Mouse (Mus musculus) hindbrain, postnatal 0 days (tissue): ENCODE results near the gene Pls1. TPM values are rescaled to one million over a fixed set of nuclear protein-coding genes. Genes with fewer than 3 reads are reported as not detected.

Experiments
- ATAC-seq: fragments of 200-750 bp; cut with Nextera tagmentation; 2 replicates; pipeline ENCODE4 v1.8.0; 2017; ENCODE audit warnings: mild to moderate bottlenecking, moderate TSS enrichment, moderate library complexity
- DNase-seq: peaks from one replicate; pipeline ENCODE4 v3.0.0-alpha.2; 2015; ENCODE audit warnings: low spot score
- H3K27ac ChIP-seq: fragments of 300-500 bp; sonication (generic); 2 replicates; pipeline ENCODE4 v1.5.1; 2014; ENCODE audit warnings: mild to moderate bottlenecking
- H3K27me3 ChIP-seq: fragments of 300-500 bp; sonication (generic); 2 replicates; pipeline ENCODE4 v1.6.1; 2014; ENCODE audit warnings: low read length, mixed read lengths; ENCODE audit not compliant: insufficient read depth
- H3K36me3 ChIP-seq: fragments of 300-500 bp; sonication (generic); 2 replicates; pipeline ENCODE4 v1.6.1; 2014; ENCODE audit warnings: low read length, mixed read lengths; ENCODE audit not compliant: insufficient read depth
- H3K4me1 ChIP-seq: fragments of 300-500 bp; sonication (generic); 2 replicates; pipeline ENCODE4 v1.6.1; 2014; ENCODE audit warnings: antibody characterized with exemption, low read length, mixed read lengths; ENCODE audit not compliant: insufficient read depth
- H3K4me2 ChIP-seq: fragments of 300-500 bp; sonication (generic); 2 replicates; pipeline ENCODE4 v1.6.1; 2014; ENCODE audit warnings: low read depth, mild to moderate bottlenecking, low read length, moderate library complexity, mixed read lengths
- H3K4me3 ChIP-seq: fragments of 300-500 bp; sonication (generic); 2 replicates; pipeline ENCODE4 v1.5.1; 2014; ENCODE audit warnings: low read length
- H3K9ac ChIP-seq: fragments of 300-500 bp; sonication (generic); replicated peaks from 2 replicates; pipeline ENCODE4 v1.6.1; 2014; ENCODE audit warnings: mild to moderate bottlenecking, low read length, moderate library complexity, mixed read lengths
- H3K9me3 ChIP-seq: fragments of 300-500 bp; sonication (generic); 2 replicates; pipeline ENCODE4 v1.6.1; 2016; ENCODE audit warnings: low read length, mixed read lengths
- CTCF ChIP-seq: IDR thresholded peaks from 2 replicates; pipeline ENCODE4 v1.5.1; 2016; ENCODE audit warnings: antibody characterized with exemption, control low read depth, low read depth
- WGBS: fragments of 180-500 bp; shearing (Covaris S2); extraction: QIAGEN DNeasy Blood & Tissue Kit; methylation state at CpG from one replicate; pipeline ENCODE4 v1.1.7; 2014; 5-methylcytosine and 5-hydroxymethylcytosine counted together
- polyA plus RNA-seq: library from polyadenylated mRNA; unstranded; fragments of >200 nt; fragmentation: Nextera tagmentation; extraction: Ambion mirVana; gene quantifications from 2 replicates; pipeline ENCODE4 v1.2.1, GENCODE M21; 2015
- total RNA-seq: library from RNA; depleted of rRNA; stranded (reverse); fragments of >200 nt; gene quantifications from 2 replicates; pipeline ENCODE4 v1.2.3, GENCODE M21; 2014

Pls1 gene
- total and polyA plus RNA-seq, 2 experiments from 2014 or later = 0.78 to 3.0 TPM

DNA sequence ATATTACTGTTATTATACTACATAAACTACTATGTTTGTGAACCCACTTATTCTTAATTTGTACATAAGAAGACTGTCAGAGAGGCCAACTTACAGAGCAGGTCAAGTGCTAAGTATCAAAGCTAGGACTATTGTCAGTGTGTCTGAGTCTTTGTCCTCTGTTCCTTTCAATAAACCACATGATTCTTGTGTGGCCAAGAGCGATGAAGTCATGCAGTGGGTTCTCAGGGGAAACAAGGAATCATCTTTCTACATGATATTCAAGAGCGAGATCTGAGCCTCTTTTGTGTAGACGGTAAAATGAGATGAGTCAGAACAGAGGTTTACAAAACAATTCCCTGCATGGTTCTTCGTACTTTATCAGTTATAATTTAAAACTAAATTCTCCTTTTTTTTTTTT, 35.5 kb downstream of the Pls1 start:
- no peak overlapping the region for H3K4me2 ChIP-seq
- no peaks in the 10 kb centered on the region for H3K4me1 ChIP-seq
- no peak overlapping the region for H3K4me3 ChIP-seq
- no peak for DNase-seq
- TF ChIP-seq CTCF = no peak
- no peak for ATAC-seq
- no peak overlapping the region for H3K27ac ChIP-seq
- H3K9me3 ChIP-seq = no peaks in the 10 kb centered on the region
- no peaks in the 10 kb centered on the region for H3K36me3 ChIP-seq
- H3K27me3 ChIP-seq = no peaks in the 10 kb centered on the region
- 66% methylated on average over 4 of the region's 4 CpGs for WGBS
- no peak overlapping the region for H3K9ac ChIP-seq

DNA sequence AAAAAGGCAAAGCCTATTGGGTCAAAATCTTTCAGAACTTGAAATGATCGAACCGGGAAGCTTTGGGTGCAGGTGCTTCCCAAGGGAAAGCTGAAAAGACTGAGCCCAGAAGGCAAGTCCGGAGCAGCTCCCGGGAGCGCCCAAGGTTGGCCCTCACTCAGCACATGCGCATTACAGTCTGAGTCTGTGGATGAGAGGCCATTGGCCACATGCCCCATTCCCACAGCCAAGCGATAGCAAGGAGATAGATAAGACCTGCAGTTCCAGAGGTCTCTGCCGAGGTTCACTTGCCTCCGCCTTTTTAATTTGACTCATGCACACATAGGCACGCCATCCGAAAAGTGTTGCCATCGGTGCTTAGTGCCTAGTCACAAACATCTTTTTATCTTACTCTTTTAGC, 39.7 kb downstream of the Pls1 start:
- Histone ChIP-seq H3K27ac (no peak overlapping the region), H3K4me2 (no peak overlapping the region), H3K27me3 (no peaks in the 10 kb centered on the region), H3K4me1 (no peaks in the 10 kb centered on the region), H3K36me3 (no peaks in the 10 kb centered on the region), H3K9ac (no peak overlapping the region), H3K9me3 (no peaks in the 10 kb centered on the region), H3K4me3 (no peak overlapping the region)
- ATAC-seq (no peak), DNase-seq (no peak)
- 90% methylated on average over 12 of the region's 12 CpGs for WGBS
- no peak for TF ChIP-seq CTCF

DNA sequence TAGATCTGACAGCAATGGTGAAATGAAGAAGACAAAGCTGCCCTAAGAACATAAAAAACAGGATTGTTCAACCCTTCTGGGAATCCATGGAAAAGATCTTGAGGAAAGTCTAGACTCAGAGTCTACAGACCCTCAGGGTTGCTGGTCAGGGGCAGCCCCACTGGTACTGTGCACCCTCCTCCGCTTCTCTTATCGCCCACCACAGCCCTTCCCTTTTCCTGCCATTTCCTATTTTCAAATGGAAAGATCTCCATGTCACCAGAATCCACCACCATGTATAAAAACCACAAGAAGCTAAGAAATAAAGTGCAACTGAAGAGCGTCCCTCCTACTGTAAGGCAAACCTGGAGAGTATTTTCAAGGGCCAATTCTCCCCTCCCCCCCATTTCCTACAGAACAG, 41.3 kb downstream of the Pls1 start:
- no peak for DNase-seq
- Histone ChIP-seq H3K4me2 (no peak overlapping the region), H3K4me3 (no peak overlapping the region), H3K27ac (no peak overlapping the region), H3K36me3 (no peaks in the 10 kb centered on the region), H3K9ac (no peak overlapping the region), H3K4me1 (no peaks in the 10 kb centered on the region), H3K27me3 (no peaks in the 10 kb centered on the region), H3K9me3 (no peaks in the 10 kb centered on the region)
- WGBS = 94% methylated on average over 3 of the region's 3 CpGs
- TF ChIP-seq CTCF = no peak
- no peak for ATAC-seq

DNA sequence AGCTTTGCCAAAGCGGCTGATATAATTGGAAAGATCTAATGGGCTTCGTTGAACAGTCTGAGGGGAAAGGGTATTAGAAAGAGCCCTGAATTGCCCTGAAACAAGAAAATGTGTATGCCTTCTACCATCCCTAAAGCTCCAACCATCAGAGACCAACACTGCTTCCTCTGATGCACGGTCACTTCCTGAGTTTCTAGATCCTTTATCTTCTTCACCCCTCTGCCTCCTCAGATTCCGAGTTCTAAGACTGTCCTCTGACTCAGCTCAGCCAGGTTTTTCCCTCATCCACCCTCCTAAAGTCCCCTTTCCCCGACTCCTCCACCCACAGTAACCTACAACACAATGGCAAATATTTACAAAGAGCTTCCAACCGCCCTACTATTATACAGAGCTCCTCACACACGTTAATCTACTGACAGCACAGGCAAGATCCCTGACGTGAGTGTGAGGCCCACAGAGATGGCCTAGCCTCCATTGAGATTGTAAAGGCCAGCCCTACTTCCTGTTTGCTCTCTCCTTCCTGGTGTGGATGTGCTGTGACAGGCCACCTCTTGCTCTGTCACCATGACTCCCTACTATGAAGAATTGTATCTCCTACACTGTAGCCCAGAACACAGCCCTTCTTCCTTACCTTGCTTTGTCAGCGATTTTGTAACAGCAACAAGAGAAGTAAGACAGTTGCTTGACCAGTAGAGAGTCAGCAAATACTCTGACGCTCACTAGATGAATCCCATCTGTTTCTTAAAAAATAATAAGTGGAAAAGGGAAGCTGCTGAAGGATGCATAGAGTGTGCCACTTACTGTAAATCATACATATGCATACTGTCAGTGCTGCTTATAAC, 43.3 kb downstream of the Pls1 start:
- DNase-seq (no peak), ATAC-seq (no peak)
- H3K27ac ChIP-seq = no peak overlapping the region
- no peaks in the 10 kb centered on the region for H3K4me1 ChIP-seq
- no peaks in the 10 kb centered on the region for H3K9me3 ChIP-seq
- no peaks in the 10 kb centered on the region for H3K36me3 ChIP-seq
- no peak overlapping the region for H3K4me3 ChIP-seq
- H3K9ac ChIP-seq = no peak overlapping the region
- H3K27me3 ChIP-seq = no peaks in the 10 kb centered on the region
- WGBS = 68% methylated on average over 10 of the region's 10 CpGs
- H3K4me2 ChIP-seq = no peak overlapping the region
- no peak for TF ChIP-seq CTCF

DNA sequence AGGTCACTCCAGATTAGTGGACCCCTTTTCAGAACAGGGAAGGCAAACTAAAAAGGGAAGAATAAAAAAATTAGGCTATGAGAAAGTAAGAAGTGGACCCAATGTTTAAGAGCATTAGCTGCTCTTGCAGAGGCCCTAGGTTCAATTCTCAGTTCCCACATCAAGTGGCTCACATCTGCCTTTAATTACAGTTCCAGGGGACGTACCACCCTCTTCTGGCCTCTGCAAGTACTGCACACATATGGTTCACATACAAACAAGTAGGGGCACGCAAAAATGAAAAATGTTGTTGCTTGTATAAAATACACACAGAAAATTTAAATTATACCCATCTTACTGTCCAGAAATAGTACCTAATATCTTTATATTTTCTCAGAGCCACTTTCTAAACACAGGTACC, 48.8 kb downstream of the Pls1 start:
- Histone ChIP-seq H3K9me3 (no peaks in the 10 kb centered on the region), H3K36me3 (no peaks in the 10 kb centered on the region), H3K4me1 (no peaks in the 10 kb centered on the region), H3K27me3 (no peaks in the 10 kb centered on the region), H3K4me2 (no peak overlapping the region), H3K9ac (no peak overlapping the region), H3K27ac (no peak overlapping the region), H3K4me3 (no peak overlapping the region)
- TF ChIP-seq CTCF = no peak
- 98% methylated on average over 2 of the region's 2 CpGs for WGBS
- ATAC-seq (no peak), DNase-seq (no peak)

DNA sequence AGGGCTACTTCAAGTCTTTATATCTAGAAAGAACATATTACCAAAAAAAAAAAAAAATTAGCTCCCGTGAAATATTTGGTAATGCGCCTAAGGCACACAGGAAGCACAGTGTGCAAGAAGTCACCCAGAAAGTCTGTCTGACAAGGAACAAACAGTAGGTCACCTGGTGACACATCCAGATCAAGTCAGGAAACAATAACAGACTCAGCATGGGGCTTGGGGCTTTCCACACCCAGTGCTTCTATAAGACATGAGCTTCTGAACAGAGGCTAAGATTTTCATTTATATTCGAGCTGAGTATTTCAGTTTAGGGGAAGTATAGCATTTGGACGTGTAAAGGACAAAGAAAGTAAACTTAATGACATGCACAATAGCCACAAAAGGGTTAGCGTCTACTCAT, 49.3 kb downstream of the Pls1 start:
- DNase-seq (no peak), ATAC-seq (no peak)
- 42% methylated on average over 5 of the region's 5 CpGs for WGBS
- no peak overlapping the region for H3K4me2 ChIP-seq
- TF ChIP-seq CTCF = no peak
- no peaks in the 10 kb centered on the region for H3K4me1 ChIP-seq
- no peaks in the 10 kb centered on the region for H3K36me3 ChIP-seq
- no peak overlapping the region for H3K4me3 ChIP-seq
- no peaks in the 10 kb centered on the region for H3K9me3 ChIP-seq
- H3K27ac ChIP-seq = no peak overlapping the region
- H3K27me3 ChIP-seq = no peaks in the 10 kb centered on the region
- H3K9ac ChIP-seq = no peak overlapping the region

DNA sequence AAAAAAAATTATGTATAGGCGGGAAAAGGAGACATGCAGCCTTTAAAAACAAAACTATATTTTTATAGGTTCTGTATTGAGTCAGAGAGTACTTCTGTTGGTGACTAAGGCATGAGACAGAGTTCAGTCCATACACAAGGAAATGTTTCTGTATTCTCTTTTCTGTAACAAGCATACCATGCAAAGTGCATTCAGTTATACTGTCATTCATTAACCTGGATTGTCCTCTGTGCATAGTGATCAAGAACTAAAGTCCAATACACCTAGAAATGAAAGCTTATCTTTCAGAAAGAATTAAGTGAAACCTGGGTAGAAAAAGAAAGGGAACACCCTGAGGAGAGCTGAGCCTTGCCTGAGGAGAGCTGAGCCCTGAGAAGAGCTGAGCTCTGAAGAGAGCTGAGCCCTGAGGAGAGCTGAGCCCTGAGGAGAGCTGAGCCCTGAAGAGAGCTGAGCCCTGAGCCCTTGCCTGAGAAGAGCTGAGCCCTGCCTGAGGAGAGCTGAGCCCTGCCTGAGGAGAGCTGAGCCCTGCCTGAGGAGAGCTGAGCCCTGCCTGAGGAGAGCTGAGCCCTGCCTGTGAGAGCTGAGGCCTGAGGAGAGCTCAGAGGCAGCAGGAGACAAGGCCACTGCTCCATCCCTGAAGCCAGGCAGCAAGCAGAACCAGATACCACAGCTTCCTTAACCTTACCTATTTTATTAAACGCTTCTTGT, 49.9 kb downstream of the Pls1 start:
- no peak for TF ChIP-seq CTCF
- no peaks in the 10 kb centered on the region for H3K9me3 ChIP-seq
- no peak for ATAC-seq
- no peak overlapping the region for H3K9ac ChIP-seq
- H3K4me3 ChIP-seq = no peak overlapping the region
- 85% methylated on average over 2 of the region's 2 CpGs for WGBS
- H3K4me2 ChIP-seq = no peak overlapping the region
- H3K4me1 ChIP-seq = no peaks in the 10 kb centered on the region
- no peaks in the 10 kb centered on the region for H3K36me3 ChIP-seq
- DNase-seq = no peak
- H3K27ac ChIP-seq = no peak overlapping the region
- no peaks in the 10 kb centered on the region for H3K27me3 ChIP-seq
